Mouse (Mus musculus) CH12F3 (cell line): ENCODE results near the gene Csrp3.

ENCODE experiments used
- in situ Hi-C: fragments of 300-500 bp; cut with MboI; formaldehyde crosslinking; loops from 2 replicates; pipeline ENCODE4 v1.14.3; 2020; ENCODE audit warnings: low sequenced_read_pairs

The Csrp3 gene

DNA sequence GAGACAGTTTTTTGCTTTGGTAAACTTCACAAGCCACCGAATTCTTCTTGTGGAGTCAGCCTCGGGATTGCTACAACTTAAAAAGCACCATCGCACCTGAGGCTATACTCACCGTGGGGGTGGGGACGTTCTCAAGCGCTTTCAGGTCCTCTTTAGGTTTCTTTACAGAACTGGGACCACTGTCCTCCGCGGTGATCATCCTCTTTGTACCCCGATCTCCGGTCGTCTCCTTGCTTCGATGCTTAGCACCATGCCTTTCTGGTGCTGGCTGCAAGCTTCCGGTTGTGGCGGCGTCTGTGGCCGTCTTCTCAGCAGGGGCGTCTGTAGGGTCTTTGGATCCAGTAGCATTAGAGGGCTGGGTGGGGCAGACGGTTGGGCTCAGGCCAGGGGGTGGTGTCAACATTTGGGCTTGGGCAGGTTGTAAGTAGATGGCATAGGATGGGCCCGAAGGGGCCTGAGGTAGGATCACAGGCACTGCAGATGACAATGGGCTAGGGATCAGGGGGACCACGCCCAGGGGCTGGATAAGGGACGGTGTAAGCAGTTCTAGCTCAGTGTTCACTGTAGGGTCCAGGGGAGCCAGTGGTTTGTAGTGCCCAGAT, 22.8 kb upstream of the Csrp3 start:
- in situ Hi-C loops, result no loop called here

DNA sequence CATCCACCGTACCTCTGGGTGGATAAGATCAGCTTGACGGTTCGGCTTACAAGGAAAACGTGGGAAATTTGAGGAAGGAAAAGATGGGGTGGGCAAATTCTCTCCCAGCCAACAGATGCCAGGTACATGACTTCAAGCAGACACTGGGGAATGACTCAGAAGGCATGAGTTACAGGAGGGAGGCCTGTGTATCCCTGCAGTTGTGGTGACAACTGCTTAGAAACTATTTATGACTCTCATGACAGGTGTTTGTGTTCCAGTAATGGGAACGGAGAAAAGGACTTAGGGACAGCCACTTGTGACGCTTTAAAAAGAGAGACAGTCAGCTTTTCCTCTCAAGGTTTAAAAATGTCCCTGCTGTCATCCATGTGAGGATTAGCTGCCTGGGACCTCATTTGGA, 22.3 kb upstream of the Csrp3 start:
- in situ Hi-C loops, result no loop called here

DNA sequence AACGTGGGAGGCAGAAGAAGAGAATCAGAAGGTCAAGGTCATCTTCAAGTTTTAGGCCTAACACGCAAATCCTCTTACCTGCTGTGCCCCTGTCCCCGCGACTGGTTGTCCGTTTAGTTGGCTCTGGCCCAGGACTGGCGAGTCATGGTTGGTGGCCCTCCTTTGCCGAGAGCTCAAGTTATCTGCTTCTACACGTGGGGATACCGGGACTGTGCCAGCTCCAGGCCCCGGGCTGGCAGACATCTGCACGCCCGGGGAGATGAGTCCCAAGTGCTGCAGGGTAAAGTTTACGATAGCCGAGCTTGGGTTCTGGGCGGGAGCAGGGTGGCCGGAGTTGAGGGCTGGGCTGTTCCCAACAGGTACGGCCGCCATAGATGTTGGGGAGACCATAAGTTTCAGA, 19.7 kb upstream of the Csrp3 start:
- in situ Hi-C loops, result no loop called here

DNA sequence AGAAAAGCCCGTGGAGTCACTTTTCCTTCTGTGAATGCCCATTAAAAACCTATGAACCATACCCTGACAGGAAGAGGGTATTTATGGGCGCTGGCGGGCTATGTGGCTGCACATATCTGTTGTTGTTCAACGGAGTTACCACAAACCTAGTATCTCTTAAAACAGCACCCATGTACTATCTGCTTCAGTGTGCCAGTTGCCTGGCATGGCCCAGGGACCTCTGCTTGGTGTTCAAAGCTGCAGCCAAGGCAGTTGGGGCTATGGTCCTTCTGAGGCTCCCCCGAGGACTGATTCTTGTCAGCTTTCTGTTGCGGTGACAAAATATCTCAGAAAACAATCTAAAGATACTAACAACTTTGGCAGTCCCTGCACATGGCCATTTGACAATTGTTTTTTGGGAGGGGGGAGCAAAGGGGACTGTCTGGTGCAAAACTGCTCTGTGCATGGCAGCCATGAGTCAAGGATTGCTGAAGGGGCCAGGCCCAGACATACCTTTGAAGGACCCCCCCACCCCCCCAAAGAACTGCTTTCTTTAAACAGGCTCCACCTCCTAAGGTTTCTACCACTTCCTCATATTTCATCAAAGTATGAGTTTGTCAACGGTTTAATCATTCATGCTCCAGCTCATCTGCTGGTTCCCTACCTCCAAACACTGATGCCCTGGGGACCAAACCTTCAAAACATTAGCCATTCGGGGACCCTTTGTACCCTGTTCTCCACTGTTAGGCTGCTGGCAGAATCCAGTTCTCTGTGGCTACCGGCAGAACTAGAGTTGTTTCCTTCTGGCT, 17.0 kb upstream of the Csrp3 start:
- in situ Hi-C loops, result no loop called here

DNA sequence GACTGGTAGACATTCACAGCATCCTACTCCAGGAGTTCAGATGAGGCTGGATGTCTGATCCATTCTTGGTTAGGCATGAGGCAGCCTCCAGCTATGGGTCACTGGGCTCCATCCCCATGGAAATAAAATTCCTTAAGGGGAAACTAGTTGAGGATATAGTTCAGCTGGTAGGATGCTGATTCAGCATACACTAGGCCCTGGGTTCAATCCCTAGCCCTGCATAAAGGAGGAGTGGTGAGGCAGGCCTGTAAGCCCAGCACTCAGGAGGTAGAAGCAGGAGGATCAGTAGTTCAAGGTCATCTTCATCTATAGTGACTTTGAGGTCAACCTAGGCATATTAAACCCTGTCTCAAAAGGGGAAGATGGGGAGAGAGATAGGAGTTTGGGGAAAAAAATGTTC, 16.4 kb upstream of the Csrp3 start:
- in situ Hi-C loops, result no loop called here

DNA sequence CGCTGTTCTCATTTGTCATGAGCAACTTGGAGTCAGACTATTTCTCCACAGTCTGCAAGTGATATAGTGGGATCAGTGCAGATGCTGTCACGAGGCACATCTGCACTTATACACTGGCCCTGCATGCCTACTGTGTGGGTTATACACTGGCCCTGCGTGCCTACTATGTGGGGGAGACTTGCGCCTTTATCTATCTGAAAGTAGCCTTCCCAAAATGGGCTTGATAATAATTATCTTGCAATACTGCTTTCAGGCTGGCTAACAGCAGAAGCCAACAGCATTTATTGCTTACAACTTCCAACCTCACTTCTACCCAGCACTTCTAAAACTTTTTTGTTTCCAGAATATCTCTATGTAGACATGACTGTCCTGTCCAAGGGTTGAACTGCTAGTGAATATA, 14.0 kb upstream of the Csrp3 start:
- in situ Hi-C loops, result no loop called here

DNA sequence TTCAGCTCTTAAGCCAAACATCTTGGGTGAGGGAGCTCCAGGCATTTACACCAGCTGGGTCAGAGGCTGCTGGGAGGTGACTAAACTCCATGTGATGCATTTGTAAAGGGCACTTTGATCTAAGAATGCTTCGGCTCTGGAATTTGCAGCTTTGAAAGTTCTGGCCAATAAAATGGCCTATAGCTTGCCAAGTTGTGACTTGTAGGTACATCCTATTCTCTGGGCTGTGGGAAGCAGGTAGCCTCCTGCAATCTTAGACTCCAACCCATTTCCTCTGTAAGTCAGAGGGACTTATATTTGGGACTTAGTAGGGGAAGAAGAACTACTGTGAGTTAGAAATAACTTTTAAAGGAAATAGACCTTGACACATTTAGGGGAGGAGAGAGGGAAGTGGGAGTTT, 13.1 kb upstream of the Csrp3 start:
- in situ Hi-C loops, result no loop called here

DNA sequence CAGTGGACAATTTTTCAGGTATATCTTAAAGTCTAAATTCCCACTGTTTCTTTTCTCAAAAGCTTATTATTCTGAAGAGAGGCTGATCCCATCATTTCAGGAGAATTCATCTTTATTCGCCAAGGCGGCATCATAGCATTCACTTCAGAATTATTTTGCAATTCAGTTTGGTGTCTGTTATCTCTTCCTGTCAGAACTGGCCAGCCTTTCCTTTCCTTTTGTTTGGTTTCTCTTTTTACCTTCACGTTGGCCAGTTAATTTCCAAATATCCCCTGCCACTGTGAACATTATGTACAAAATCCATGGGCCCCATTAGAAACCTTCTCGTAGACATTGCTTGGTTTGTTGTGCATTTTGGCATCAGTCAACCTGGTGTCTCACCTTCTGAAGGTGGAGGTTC, 11.5 kb upstream of the Csrp3 start:
- in situ Hi-C loops, result no loop called here

DNA sequence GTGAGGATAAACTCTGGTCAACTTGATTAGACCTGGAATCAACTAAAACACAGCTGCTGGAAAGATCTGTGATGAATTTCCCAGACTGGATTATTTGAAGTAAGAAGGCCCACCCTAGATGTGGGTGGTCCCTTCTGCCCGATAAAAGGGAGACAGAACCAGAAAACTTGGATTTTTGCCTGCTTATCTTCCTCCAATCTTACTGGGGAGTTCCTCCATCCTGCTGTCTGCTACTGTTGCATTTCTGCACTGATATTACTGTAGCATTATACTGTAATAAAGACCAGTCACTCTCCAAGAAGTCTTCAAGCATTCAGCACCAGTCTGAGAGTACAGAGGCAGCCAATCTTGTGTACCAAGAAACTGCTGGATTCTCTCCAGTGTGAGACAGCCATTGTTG, 10.4 kb upstream of the Csrp3 start:
- in situ Hi-C loops, result no loop called here

DNA sequence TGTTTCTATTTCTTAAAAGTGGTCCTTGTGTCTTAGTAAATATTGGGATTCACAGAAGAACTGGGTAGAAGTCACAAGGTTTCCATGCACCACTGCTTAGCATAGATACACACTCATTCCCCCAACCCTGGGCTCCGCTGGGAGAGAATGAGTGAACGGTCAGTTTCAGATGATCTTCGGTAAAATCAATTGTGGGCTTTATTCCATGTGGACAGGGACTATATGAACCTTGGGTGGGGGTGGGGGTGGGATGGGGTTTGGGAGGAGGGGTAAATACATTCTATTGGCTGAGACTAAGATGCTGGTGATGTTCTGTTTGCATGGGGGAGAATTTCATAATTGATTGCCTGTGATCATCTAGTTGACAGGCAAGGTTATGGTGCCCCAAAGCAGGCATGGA, 7.6 kb upstream of the Csrp3 start:
- in situ Hi-C loops, result no loop called here

DNA sequence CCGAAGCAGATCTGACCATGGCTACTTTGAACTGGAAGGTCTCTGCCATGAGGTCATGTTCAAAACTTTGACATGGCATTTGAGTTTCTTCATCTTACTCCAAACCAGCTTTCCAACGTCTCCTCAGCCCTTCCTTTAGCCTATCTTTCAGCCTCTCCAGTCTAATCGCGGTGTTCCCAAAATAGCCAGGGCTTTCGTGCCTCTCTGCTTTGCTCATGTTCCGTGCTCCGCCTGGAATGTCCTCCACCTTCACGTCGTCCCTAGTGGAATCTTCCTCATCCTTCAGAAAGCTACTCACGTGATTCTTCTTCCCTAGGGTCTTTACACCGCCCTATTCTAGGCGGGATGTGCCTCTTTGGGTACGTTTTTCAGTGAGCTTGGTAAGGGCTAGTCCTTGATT, 5.7 kb upstream of the Csrp3 start:
- in situ Hi-C loops, result no loop called here

DNA sequence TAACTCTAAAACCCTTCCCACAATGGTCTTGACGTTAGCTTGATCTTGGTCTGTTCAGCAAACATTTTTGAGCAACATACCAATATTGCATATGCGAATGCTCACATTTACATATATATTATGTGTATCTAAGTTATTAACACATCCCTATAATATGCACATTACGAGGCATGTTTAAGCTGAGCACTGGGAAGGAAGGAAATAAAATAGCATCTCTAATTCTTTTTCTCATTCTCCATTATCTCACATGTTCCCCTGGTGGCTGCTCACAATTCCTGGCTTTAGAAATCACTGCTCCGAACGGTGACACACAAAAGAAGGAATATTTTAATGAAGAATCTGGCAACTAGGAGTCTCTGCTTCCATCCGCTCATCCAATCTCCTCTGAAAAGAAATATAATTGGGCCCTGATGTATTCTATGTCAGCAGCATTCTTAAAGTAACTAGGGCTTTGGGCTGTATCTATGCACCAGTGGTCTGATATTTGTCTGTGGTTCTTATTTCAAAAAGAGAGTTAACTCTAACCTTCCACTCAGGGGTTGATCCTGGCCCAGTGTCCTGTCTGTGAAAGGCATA, 3.8 kb upstream of the Csrp3 start:
- in situ Hi-C loops, result no loop called here

DNA sequence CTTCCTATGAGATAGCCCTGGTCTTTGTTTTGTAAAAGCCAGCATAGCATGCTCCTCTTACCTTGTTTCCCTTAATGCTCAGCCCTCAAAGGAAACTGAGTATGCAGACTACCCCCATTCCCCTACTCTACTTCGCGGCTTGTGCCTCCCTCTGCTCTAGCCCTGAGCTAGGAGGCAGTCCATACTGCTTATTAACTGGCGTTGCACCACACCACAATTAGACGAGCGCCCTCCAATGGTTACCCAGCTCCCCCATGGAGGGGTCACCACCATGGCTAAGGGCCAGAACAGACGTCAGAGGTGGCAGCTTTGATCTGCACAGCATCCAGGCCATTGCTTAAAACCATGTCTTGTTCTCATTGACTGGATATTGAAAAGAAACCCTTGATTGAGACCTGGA, 1.1 kb downstream of the Csrp3 start:
- in situ Hi-C loops, result no loop called here

DNA sequence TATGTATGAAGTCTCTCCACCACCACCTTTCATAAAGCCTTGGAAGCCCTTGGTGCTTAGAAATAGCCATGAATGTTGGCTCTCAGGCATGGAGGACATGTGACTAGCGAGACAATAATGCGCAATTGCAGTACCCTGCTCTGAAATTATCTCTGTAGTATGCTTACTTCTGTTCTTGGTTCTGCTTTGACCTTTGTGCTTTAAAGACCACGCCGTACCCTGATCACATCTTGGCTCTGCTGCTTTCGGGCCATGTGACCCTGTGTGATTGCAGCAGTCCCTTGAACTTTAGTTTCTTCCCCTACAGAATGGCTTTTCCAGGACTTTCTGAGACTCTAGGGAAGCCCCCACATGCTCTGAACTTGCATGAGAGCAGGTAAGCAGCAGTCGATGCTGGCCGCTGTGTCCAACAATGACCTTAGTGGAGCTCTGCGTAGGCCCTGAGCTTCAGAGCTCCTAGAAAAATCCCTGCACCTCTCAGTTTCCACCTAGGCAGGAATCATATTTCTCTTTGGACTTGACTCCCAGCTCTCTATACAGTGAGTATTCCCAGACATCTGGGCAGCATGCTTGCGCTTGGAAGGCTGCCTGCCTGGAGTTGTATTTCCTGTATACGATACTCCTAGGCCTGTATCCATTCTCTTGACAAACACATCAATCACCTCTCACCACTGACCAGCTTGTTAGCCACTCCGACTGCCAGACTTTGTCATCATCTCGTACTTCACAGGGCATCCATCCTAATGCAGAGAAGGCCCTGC, 2.4 kb downstream of the Csrp3 start:
- in situ Hi-C loops, result no loop called here

DNA sequence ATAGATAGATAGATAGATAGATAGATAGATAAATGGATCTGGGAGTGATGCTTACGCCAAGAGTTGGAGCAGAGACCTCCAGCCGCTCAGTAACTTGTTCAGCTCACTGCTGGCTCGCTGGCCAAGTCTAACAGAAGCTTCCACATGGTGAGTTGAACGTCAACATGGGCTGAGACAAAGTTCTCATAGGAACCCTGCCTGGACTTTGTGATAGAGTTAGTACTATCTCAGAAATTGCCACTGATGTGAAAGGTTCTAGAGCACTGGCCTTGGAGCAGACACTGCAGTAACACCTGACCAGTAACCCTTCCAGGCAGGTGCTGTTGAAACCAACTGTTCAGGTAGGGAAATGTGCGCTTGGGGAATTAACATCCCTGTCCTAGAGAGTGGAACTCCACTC, 4.3 kb downstream of the Csrp3 start:
- in situ Hi-C loops, result no loop called here

DNA sequence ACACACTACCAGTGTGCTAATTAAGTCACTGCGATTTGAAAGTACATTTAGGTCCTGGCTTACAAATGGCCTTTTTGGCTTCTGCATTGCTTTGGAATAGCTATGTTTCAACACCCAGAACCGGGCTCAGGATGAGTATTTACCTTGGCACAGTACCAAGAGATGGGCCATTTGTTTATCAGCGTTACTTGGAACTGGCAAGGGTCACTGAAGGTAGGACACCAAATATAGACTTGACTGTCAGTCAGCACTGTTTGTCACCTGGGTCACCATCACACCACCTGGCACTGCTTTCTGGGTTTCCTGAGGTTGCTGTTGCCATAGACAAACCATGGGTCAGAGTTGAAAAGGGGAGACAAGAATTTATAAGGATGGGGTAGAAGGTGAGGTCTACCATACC, 5.5 kb downstream of the Csrp3 start:
- in situ Hi-C loops, result no loop called here

DNA sequence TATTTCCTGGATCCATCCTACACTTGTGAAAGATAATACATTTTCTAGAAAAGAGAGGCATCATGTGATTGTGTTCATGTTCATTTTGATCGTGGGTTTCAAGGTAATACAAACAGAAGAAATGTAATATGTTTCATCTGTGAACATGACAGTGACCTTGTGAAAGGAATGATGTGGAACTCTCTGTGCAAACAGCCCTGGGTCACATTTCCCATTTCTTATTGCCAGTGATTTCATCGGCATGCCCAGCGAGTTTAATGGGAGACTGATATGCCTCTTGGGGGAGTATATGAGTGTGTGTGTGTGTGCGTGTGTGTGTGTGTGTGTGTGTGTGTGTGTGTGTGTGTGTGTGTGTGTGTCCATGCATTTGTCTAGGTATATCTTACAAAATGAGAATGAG, 6.3 kb downstream of the Csrp3 start:
- in situ Hi-C loops, result no loop called here

DNA sequence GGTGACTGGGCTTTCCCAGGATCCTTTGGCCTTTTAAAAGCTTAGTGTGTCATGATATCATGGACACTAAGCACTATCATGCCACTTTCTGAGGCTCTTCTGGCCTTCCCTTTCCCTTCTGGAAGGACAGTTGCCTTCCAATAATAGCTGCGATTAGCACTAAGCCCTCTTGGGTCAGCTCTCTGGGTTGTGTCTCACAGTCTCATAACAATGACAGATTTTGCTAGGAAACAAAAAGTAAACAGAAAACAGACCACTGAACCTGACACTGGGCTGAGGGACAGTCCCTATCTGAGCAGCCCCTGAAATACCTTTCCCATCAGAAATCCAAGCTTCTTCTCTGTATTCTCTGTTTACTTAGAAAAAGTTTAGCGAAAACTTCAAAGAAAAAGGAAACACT, 7.3 kb downstream of the Csrp3 start:
- in situ Hi-C loops, result no loop called here

DNA sequence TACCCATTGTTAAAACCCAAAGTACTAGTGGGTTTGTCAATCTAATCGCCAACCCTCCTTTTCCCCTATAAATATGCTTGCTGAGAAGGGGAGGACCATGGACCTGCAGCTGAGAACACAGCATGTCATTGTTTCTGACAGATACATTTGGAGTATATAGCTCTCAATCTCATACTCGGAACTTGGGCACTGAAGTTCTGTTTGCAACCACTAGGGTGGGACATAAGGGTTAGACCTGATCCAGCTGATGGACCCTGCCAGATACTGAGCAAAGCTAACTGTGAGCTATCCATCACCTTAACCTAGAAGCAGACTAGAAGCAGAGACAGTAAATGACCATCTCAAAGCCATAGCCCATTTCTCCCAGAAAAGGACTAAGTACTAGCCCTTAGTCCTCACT, 9.4 kb downstream of the Csrp3 start:
- in situ Hi-C loops, result no loop called here

DNA sequence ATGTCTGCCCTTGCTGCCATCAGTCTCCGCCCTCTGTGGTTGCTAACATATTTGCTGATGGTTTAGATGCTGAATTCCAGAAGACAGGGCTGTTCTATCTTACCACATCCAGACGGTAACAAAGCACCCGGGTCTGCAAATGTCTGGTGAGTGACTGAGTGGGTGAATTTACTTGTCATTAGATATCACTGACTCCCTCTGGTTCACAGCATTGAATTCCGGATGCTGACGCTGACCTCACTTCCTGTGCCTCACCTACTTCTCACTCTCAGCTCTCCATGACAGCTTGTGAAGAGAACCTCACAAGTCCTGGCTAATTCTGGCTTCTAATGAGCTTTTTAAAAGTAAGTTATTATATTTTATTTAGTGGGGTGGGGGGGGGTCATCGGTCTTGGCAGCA, 10.9 kb downstream of the Csrp3 start:
- in situ Hi-C loops, result no loop called here

DNA sequence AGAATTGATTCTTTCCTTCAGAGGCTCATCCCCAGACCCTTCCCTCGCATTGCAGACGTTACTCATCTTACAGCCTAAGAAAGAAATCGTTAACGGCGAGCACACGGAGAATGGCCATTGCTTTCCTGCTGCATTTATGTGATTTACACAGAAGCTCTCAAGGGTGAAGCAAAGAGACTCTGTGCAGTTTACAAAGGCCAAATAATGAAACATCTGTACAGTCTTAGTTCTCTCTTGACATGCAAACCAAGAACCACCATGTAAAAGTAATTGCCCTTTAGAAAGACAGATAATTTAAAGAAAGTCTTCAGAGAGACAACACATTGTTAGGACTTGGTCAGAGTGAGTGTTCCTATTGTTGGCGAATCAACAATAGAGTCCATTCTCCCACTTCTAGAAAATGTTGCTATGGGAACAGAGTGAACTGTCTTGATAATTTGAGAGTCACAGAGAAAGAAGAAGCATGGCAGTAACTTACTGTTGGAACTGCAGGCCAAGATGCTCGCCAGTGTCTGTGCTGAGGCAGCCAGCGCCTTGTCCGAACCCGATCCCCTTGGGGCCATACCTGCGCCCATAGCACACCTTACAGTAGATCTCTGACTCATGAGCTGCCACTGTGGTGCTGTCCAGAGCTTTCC, 12.7 kb downstream of the Csrp3 start:
- in situ Hi-C loops, result no loop called here
